Mouse (Mus musculus): Measurements from ENCODE around the gene Sec14l1. TPM values are rescaled to one million over a fixed set of nuclear protein-coding genes. Genes with fewer than 3 reads are reported as not detected.

The Sec14l1 gene
- total RNA-seq, 2 experiments from 2014 or later, result 235 to 245 TPM

Small RNAs within 50 kb of the gene (microRNA-seq; reads per million reads assigned to microRNA genes)
- 0 reads per million in 2 experiments for gene Gm24323
- gene Mir6516, result 22.7 to 41.9 reads per million in 2 experiments

Other genes with a start within 250 kb of the Sec14l1 start
- gene Mgat5b, start 196.3 kb upstream of the Sec14l1 start, total RNA-seq (2021), result 10 to 100 TPM; 41.1 to 47.8 TPM
- 100 to 1,000 TPM; 121 to 122 TPM for gene Sept9, start 84.5 kb downstream of the Sec14l1 start, total RNA-seq (2021)

Measured in layer of hippocampus, adult 18-20 months (tissue).